Mouse (Mus musculus) neural tube, embryonic 11.5 days (tissue): ENCODE measurements around the gene Dio1. TPM values are rescaled to one million over a fixed set of nuclear protein-coding genes. Genes with fewer than 3 reads are reported as not detected.

Experiments used
- ATAC-seq: fragments of 200-750 bp; cut with Nextera tagmentation; 2 replicates; pipeline ENCODE4 v1.8.0; 2017; ENCODE audit warnings: moderate number of reproducible peaks, mild to moderate bottlenecking, moderate TSS enrichment, moderate library complexity; ENCODE audit not compliant: insufficient read depth, low FRiP score, low TSS enrichment
- DNase-seq: peaks from one replicate; pipeline ENCODE4 v3.0.0-alpha.2; 2015; ENCODE audit warnings: low spot score
- H3K27ac ChIP-seq: fragments of 300-500 bp; sonication (generic); 2 replicates; pipeline ENCODE4 v1.5.1; 2014; ENCODE audit warnings: low read depth, mild to moderate bottlenecking, low read length
- H3K27me3 ChIP-seq: fragments of 300-500 bp; sonication (generic); 2 replicates; pipeline ENCODE4 v1.6.1; 2014; ENCODE audit warnings: mild to moderate bottlenecking, low read length, mixed read lengths; ENCODE audit not compliant: control insufficient read depth, insufficient read depth
- H3K36me3 ChIP-seq: fragments of 300-500 bp; sonication (generic); 2 replicates; pipeline ENCODE4 v1.6.1; 2014; ENCODE audit warnings: mild to moderate bottlenecking, low read length, moderate library complexity, mixed read lengths; ENCODE audit not compliant: control insufficient read depth, insufficient read depth
- H3K4me1 ChIP-seq: fragments of 300-500 bp; sonication (generic); 2 replicates; pipeline ENCODE4 v1.6.1; 2014; ENCODE audit warnings: low read length, mixed read lengths; ENCODE audit not compliant: control insufficient read depth, insufficient read depth
- H3K4me2 ChIP-seq: fragments of 300-500 bp; sonication (generic); 2 replicates; pipeline ENCODE4 v1.6.1; 2014; ENCODE audit warnings: low read depth, mild to moderate bottlenecking, moderate library complexity
- H3K4me3 ChIP-seq: fragments of 300-500 bp; sonication (generic); 2 replicates; pipeline ENCODE4 v1.5.1; 2014; ENCODE audit warnings: low read depth, low read length
- H3K9ac ChIP-seq: fragments of 300-500 bp; sonication (generic); 2 replicates; pipeline ENCODE4 v1.6.1; 2014; ENCODE audit warnings: mild to moderate bottlenecking, low read length
- H3K9me3 ChIP-seq: fragments of 300-500 bp; sonication (generic); 2 replicates; pipeline ENCODE4 v1.6.1; 2016; ENCODE audit warnings: low read length; ENCODE audit not compliant: control insufficient read depth
- WGBS: fragments of 180-500 bp; shearing (Covaris S2); extraction: QIAGEN DNeasy Blood & Tissue Kit; methylation state at CpG from one replicate; pipeline ENCODE4 v1.1.7; 2014; 5-methylcytosine and 5-hydroxymethylcytosine counted together
- polyA plus RNA-seq: library from polyadenylated mRNA; unstranded; fragments of >200 nt; fragmentation: Nextera tagmentation; extraction: Ambion mirVana; gene quantifications from 2 replicates; pipeline ENCODE4 v1.2.1, GENCODE M21; 2014

Gene Dio1
- polyA plus RNA-seq = not detected in 2 replicates

- 56% methylated on average over 6 of the region's 6 CpGs for WGBS
- DNase-seq (no peak), ATAC-seq (no peak)
These were observed at the start of gene Dio1 for GRCm38 (mm10) chr4:107306966-107307365. Gene Dio1 (minus strand): TSS chr4:107307169.

DNA sequence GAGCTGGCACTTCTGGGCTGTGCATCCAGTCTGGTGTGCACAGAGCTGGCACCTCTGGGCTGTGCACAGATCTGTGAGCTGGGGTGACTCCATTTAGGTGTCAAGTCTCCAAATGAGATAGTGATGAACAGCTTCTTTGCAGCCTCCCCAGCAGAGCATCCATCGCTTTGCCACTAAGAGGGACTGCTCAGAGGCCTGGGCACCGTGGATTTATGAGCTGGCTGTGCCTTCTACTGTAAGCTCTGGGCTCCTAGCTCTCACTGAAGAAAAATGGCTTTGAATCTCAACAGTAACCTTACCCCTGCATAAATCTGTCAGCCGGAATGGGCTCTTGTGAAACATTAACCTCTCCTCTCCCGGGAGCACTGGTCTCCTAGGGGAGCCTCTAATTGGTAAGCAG is 47.6 kb upstream of the Dio1 start:
- DNase-seq (peak; percentile 33), ATAC-seq (peak; percentile 86)
- 5% methylated on average over 4 of the region's 4 CpGs for WGBS

More at GRCm38 (mm10) chr4:107306966-107307365, at the start of gene Dio1:
- Histone ChIP-seq H3K4me1 (no peaks in the 10 kb centered on the region), H3K4me3 (no peak within 1 kb of the TSS), H3K27me3 (no peaks in the 10 kb centered on the region), H3K36me3 (no peaks in the 10 kb centered on the region), H3K9me3 (no peaks in the 10 kb centered on the region), H3K4me2 (no peak within 1 kb of the TSS), H3K9ac (no peak within 1 kb of the TSS), H3K27ac (no peak within 1 kb of the TSS)

GRCm38 (mm10) chr4:107354126-107354525 is 47.2 kb upstream of the Dio1 start:
- ATAC-seq (peak; percentile 41; the same call in 1 of the 2 replicates), DNase-seq (no peak)
- Histone ChIP-seq H3K27me3 (no peaks in the 10 kb centered on the region), H3K36me3 (no peaks in the 10 kb centered on the region; the same call in 1 of the 2 replicates), H3K4me3 (no peak overlapping the region), H3K4me1 (peaks cover 11% of the 10 kb centered on the region), H3K9me3 (no peaks in the 10 kb centered on the region), H3K4me2 (no peak overlapping the region), H3K27ac (peak overlapping the region; percentile 60), H3K9ac (peak overlapping the region; percentile 10; the same call in 1 of the 2 replicates)
- 67% methylated on average over 5 of the region's 5 CpGs for WGBS

More for the DNA sequence above, 47.6 kb upstream of the Dio1 start:
- Histone ChIP-seq H3K4me2 (no peak overlapping the region), H3K9ac (peak overlapping the region; percentile 10; the same call in 1 of the 2 replicates), H3K27ac (peak overlapping the region; percentile 60), H3K36me3 (no peaks in the 10 kb centered on the region; the same call in 1 of the 2 replicates), H3K4me3 (no peak overlapping the region), H3K27me3 (no peaks in the 10 kb centered on the region), H3K4me1 (peaks cover 11% of the 10 kb centered on the region), H3K9me3 (no peaks in the 10 kb centered on the region)

GRCm38 (mm10) chr4:107353612-107354011 is 46.6 kb upstream of the Dio1 start:
- Histone ChIP-seq H3K4me1 (peaks cover 11% of the 10 kb centered on the region), H3K27ac (peak overlapping the region; percentile 60; the same call in 1 of the 2 replicates), H3K27me3 (no peaks in the 10 kb centered on the region), H3K4me2 (no peak overlapping the region), H3K9me3 (no peaks in the 10 kb centered on the region), H3K4me3 (no peak overlapping the region), H3K9ac (no peak overlapping the region), H3K36me3 (no peaks in the 10 kb centered on the region; the same call in 1 of the 2 replicates)
- WGBS = 87% methylated on average over 3 of the region's 3 CpGs
- ATAC-seq = no peak
- no peak for DNase-seq

DNA sequence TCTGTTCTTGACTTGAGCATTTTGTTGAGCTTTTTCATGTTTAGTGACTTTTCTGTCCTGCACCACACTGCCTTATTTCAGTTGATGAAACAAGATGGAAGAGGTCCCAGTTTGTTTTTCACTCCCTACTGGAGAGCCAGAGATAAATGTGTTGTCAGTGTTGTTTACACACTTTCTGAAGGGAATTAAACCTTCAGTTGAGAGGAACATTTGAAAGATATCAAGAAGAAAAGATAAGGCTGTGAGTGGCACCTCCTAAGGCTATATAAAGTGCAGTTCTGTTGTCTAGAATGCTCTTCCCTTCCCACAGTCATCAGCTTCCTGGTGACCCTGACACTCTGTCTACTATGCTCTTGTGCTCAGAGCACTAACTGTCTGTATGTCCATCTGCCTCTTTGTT is 44.4 kb upstream of the Dio1 start:
- no peak overlapping the region for H3K4me3 ChIP-seq
- no peak overlapping the region for H3K4me2 ChIP-seq
- no peak overlapping the region for H3K9ac ChIP-seq
- ATAC-seq (no peak), DNase-seq (no peak)
- peaks cover 3% of the 10 kb centered on the region; the same call in 1 of the 2 replicates for H3K36me3 ChIP-seq
- peaks cover 11% of the 10 kb centered on the region for H3K4me1 ChIP-seq
- no peaks in the 10 kb centered on the region for H3K27me3 ChIP-seq
- no peak overlapping the region for H3K27ac ChIP-seq
- no peaks in the 10 kb centered on the region for H3K9me3 ChIP-seq

GRCm38 (mm10) chr4:107349311-107350008 is 42.5 kb upstream of the Dio1 start:
- no peaks in the 10 kb centered on the region for H3K27me3 ChIP-seq
- peaks cover 10% of the 10 kb centered on the region for H3K4me1 ChIP-seq
- H3K9ac ChIP-seq = no peak overlapping the region
- H3K27ac ChIP-seq = no peak overlapping the region
- H3K4me2 ChIP-seq = no peak overlapping the region
- no peak overlapping the region for H3K4me3 ChIP-seq
- no peak for ATAC-seq
- H3K36me3 ChIP-seq = peaks cover 3% of the 10 kb centered on the region; the same call in 1 of the 2 replicates
- no peak for DNase-seq
- 77% methylated on average over 8 of the region's 8 CpGs for WGBS
- H3K9me3 ChIP-seq = no peaks in the 10 kb centered on the region

DNA sequence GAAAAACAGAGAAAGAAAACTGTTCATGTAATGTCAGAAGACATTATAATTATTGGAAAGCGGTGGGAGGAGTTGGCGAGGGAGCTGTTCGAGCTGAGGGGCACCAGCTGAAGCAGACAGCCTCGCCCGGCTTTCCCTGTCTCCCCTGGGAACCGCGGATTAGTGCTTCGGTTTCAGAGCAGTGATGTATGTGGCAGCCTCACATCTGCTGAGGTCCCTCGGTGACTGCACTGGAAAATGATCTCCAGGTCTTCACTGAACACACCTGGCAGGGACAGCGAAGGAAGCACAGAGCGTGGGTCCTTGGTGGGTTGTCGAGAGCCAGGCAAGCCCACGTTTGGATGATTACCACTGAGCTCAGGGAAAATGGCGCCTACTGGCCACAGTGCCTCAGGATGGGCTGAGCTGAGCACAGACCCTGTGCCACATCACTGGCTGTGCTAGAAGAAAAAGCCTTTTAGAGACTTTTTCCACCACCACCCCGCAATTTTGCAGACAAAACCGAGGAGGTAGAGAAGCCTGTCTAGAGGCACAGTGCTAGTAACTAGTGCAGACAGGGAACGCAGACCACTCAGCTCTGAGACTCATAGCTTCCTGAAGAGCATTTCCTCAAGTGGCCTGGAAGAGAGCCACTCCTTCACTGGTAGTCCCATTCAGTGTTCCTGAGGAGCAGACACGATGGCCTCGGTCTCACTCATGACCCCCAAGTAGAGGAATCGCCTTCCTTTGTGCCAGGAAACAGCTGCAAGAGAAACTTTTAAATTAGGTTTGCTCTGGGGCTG is 41.8 kb upstream of the Dio1 start:
- DNase-seq (peak; percentile 22), ATAC-seq (no peak)
- H3K4me2 ChIP-seq = no peak overlapping the region
- H3K4me3 ChIP-seq = no peak overlapping the region
- no peaks in the 10 kb centered on the region for H3K27me3 ChIP-seq
- H3K36me3 ChIP-seq = peaks cover 3% of the 10 kb centered on the region; the same call in 1 of the 2 replicates
- WGBS = 78% methylated on average over 20 of the region's 20 CpGs
- no peaks in the 10 kb centered on the region for H3K9me3 ChIP-seq
- H3K4me1 ChIP-seq = peaks cover 3% of the 10 kb centered on the region
- H3K9ac ChIP-seq = no peak overlapping the region
- H3K27ac ChIP-seq = no peak overlapping the region

DNA sequence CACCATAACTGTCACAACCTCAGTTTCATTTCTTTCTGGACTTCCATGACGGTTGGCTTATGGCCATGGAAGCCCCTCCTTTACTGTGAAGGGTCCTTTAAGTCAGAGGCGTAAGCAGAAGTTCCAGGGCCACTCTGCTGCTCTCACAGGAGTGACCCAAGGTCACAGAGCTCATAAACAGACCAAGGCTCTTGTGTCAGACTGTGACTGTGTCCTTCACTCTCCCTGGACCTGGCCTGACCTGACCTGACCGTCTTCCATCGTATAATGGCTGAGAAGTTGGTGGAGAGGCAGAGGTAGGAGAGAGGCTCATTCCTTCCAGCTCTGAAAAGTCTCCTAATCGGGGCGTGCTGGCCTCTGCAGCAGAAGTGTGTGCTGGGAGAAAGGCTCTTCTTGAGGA is 40.3 kb upstream of the Dio1 start:
- Histone ChIP-seq H3K9ac (no peak overlapping the region), H3K4me1 (no peaks in the 10 kb centered on the region), H3K4me3 (no peak overlapping the region), H3K9me3 (no peaks in the 10 kb centered on the region), H3K36me3 (0 out of 2 replicates have a peak, but pooled peaks cover 3% of the 10 kb centered on the region), H3K27me3 (no peaks in the 10 kb centered on the region), H3K27ac (no peak overlapping the region), H3K4me2 (no peak overlapping the region)
- whole genome bisulfite sequencing = 74% methylated on average over 6 of the region's 6 CpGs
- DNase-seq (no peak), ATAC-seq (no peak)
